Mouse (Mus musculus): Measurements from ENCODE around the gene Myo5c.
A peak's percentile ranks its signal among the peaks of the same experiment; 100 is the strongest.

The Myo5c gene

GRCm38 (mm10) chr9:75280814-75281213, 49.0 kb downstream of the Myo5c start:
- peak; percentile 47 to 58 for DNase-seq (ENCODE audit: low spot score in 2 of 2)

- DNase-seq (ENCODE audit: low spot score in 2 of 2), result no peak
These were observed 50.4 kb downstream of the Myo5c start for GRCm38 (mm10) chr9:75282179-75282578.

- peak; percentile 68 to 78 for DNase-seq (ENCODE audit: low spot score in 2 of 2)
These were observed 51.0 kb downstream of the Myo5c start for GRCm38 (mm10) chr9:75282830-75283229.

GRCm38 (mm10) chr9:75283636-75284035, 51.8 kb downstream of the Myo5c start:
- peak in 1 of 2 experiments; percentile 38 for DNase-seq (ENCODE audit: low spot score in 2 of 2)

- DNase-seq (ENCODE audit: low spot score in 2 of 2), result no peak
These were observed 53.5 kb downstream of the Myo5c start for GRCm38 (mm10) chr9:75285363-75285762.

- no peak for DNase-seq (ENCODE audit: low spot score in 2 of 2)
These were observed 55.8 kb downstream of the Myo5c start for GRCm38 (mm10) chr9:75287636-75288035.

- DNase-seq (ENCODE audit: low spot score in 2 of 2), result no peak
These were observed 57.7 kb downstream of the Myo5c start for GRCm38 (mm10) chr9:75289545-75289944.

GRCm38 (mm10) chr9:75299342-75299741, 67.5 kb downstream of the Myo5c start:
- DNase-seq (ENCODE audit: low spot score in 2 of 2), result no peak

- no peak for DNase-seq (ENCODE audit: low spot score in 2 of 2)
These were observed 71.2 kb downstream of the Myo5c start for GRCm38 (mm10) chr9:75303033-75303432.

- DNase-seq (ENCODE audit: low spot score in 2 of 2), result no peak
These were observed 72.0 kb downstream of the Myo5c start for GRCm38 (mm10) chr9:75303701-75304261.

GRCm38 (mm10) chr9:75304286-75304685, 72.5 kb downstream of the Myo5c start:
- DNase-seq (ENCODE audit: low spot score in 2 of 2), result no peak

- DNase-seq (ENCODE audit: low spot score in 2 of 2), result no peak
These were observed 74.5 kb downstream of the Myo5c start, which contains the start of gene Gnb5 for GRCm38 (mm10) chr9:75306126-75306898. Gene Gnb5, plus strand, starts transcription at chr9:75306288.

GRCm38 (mm10) chr9:75307015-75307414, 75.2 kb downstream of the Myo5c start:
- DNase-seq (ENCODE audit: low spot score in 2 of 2), result no peak

- no peak for DNase-seq (ENCODE audit: low spot score in 2 of 2)
These were observed 76.8 kb downstream of the Myo5c start for GRCm38 (mm10) chr9:75308621-75309020.

- DNase-seq (ENCODE audit: low spot score in 2 of 2), result peak; percentile 84 to 85
These were observed 80.2 kb downstream of the Myo5c start for GRCm38 (mm10) chr9:75312008-75312407.

GRCm38 (mm10) chr9:75313138-75313831, 81.5 kb downstream of the Myo5c start:
- DNase-seq (ENCODE audit: low spot score in 2 of 2), result peak in 1 of 2 experiments; percentile 38

- DNase-seq (ENCODE audit: low spot score in 2 of 2), result peak; percentile 84 to 87
These were observed 82.2 kb downstream of the Myo5c start for GRCm38 (mm10) chr9:75313832-75314516.

GRCm38 (mm10) chr9:75314517-75315105, 82.8 kb downstream of the Myo5c start:
- DNase-seq (ENCODE audit: low spot score in 2 of 2), result no peak

GRCm38 (mm10) chr9:75315238-75315637, 83.4 kb downstream of the Myo5c start:
- DNase-seq (ENCODE audit: low spot score in 2 of 2), result no peak

GRCm38 (mm10) chr9:75316771-75317170, 85.0 kb downstream of the Myo5c start:
- no peak for DNase-seq (ENCODE audit: low spot score in 2 of 2)

GRCm38 (mm10) chr9:75318196-75318595, 86.4 kb downstream of the Myo5c start:
- DNase-seq (ENCODE audit: low spot score in 2 of 2), result no peak

GRCm38 (mm10) chr9:75319365-75319764, 87.5 kb downstream of the Myo5c start:
- DNase-seq (ENCODE audit: low spot score in 2 of 2), result peak; percentile 39 to 42
